Mouse (Mus musculus) heart, adult 2 months (tissue): ENCODE results near the gene Eef2.

Experiments
- CTCF ChIP-seq: fragments of 200-600 bp; IDR thresholded peaks from 2 replicates; pipeline ENCODE4 v1.8.1; 2022; ENCODE audit warnings: antibody characterized with exemption, mild to moderate bottlenecking, moderate library complexity
- EP300 ChIP-seq: fragments of 200-500 bp; IDR thresholded peaks from 2 replicates; pipeline ENCODE4 v1.6.1; 2011; ENCODE audit warnings: low read depth, low read length, control low read depth; ENCODE audit not compliant: insufficient read depth
- POLR2A ChIP-seq: fragments of 200-500 bp; IDR thresholded peaks from 2 replicates; pipeline ENCODE4 v1.6.1; 2011; ENCODE audit warnings: mild to moderate bottlenecking, low read depth, low read length, control low read depth; ENCODE audit not compliant: insufficient read depth

DNA sequence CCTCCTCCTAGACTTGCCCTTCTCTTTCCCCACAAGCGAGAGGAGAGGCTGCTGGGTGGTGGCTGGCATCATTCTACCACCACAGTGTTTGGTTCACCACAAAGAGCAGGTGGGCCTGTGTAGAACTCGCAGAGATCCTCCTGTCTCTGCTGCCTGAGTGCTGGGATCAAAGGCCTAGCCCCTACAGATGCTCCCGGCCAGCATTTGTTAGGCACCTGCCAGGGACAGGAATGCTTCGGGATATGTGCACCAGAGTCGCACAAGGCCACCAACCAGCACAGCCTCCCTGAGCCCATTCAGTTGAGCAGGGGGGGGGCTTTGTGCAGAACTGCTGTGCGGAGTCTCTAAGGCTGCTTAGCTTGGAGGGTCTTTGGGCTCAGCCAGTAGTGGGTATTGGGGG lies 31.1 kb upstream of the Eef2 start:
- no peak for TF ChIP-seq EP300
- no peak for TF ChIP-seq CTCF
- TF ChIP-seq POLR2A: no peak
